In genomic region chr9:119032538-119032937, GRCm38 (mm10) we compare ENCODE assay signal across 10 mouse cellular contexts. TPM values are rescaled to one million over a fixed set of nuclear protein-coding genes. Genes with fewer than 3 reads are reported as not detected.
DNase-seq lines count a peak whose midpoint lies in the region; ATAC-seq and TF ChIP-seq lines count a peak whose summit lies in the region.
"Had no signal": no experiment of that assay in that cellular context is flagged by ENCODE, and none has a peak within 500 bp of the region (broad histone marks: within the 10 kb centered on the region; RNA-seq: fewer than 3 reads in every experiment).

No protein-coding gene starts in this region.

- no peak for ATAC-seq in hindbrain, embryonic 15.5 days (ENCODE audit: low FRiP score, low read depth)
- ATAC-seq in hindbrain, embryonic 11.5 days (ENCODE audit: low FRiP score), result no peak
- no peak for ATAC-seq in embryonic facial prominence, embryonic 13.5 days (ENCODE audit: insufficient number of reproducible peaks, insufficient read depth, low FRiP score, low TSS enrichment, low read depth)
- peak; percentile 22 for ATAC-seq in limb, embryonic 13.5 days (ENCODE audit: low FRiP score, low read depth)
- no peak for ATAC-seq in intestine, postnatal 0 days
- ATAC-seq: activated CD4-positive, CD25-positive, alpha-beta regulatory T cell, adult 4 months; inflammation-experienced regulatory T-cells, adult 6 months had no signal

- H3K27ac ChIP-seq in hindbrain, embryonic 15.5 days (replicated peaks), result peak overlapping the region; percentile 3; the same call in 1 of the 2 replicates
- no peak overlapping the region for H3K27ac ChIP-seq in hindbrain, embryonic 11.5 days (ENCODE audit: low read depth, low read length)
- H3K27ac ChIP-seq in embryonic facial prominence, embryonic 13.5 days, result peak overlapping the region; percentile 74
- H3K27ac ChIP-seq in limb, embryonic 13.5 days, result peak overlapping the region; percentile 90
- no peak overlapping the region for H3K27ac ChIP-seq in intestine, postnatal 0 days (ENCODE audit: low read depth, low read length)
- H3K27ac ChIP-seq: liver, embryonic 13.5 days had no signal

- H3K4me1 ChIP-seq in hindbrain, embryonic 15.5 days (replicated peaks), result peaks cover 41% of the 10 kb centered on the region
- H3K4me1 ChIP-seq in hindbrain, embryonic 11.5 days (replicated peaks; ENCODE audit: control insufficient read depth, insufficient read depth, low read length), result 0 out of 2 replicates have a peak, but pooled peaks cover 7% of the 10 kb centered on the region
- H3K4me1 ChIP-seq in embryonic facial prominence, embryonic 13.5 days, result peaks cover 59% of the 10 kb centered on the region
- H3K4me1 ChIP-seq in limb, embryonic 13.5 days, result peaks cover 65% of the 10 kb centered on the region
- H3K4me1 ChIP-seq in intestine, postnatal 0 days (replicated peaks; ENCODE audit: control insufficient read depth, insufficient read depth, low read length), result no peaks in the 10 kb centered on the region
- H3K4me1 ChIP-seq: liver, embryonic 13.5 days had no signal

- no peak for DNase-seq in hindbrain, embryonic 11.5 days (ENCODE audit: low spot score)
- peak; percentile 39 for DNase-seq in brain, embryonic 14.5 days (ENCODE audit: low read depth)
- no peak for DNase-seq in ovary, adult 18-20 months (ENCODE audit: low spot score)
- DNase-seq: liver, embryonic 13.5 days had no signal

- TF ChIP-seq POLR2A in brain, embryonic 14.5 days (IDR thresholded peaks at IDR 0.05; ENCODE audit: borderline replicate concordance, extremely low read depth, insufficient read depth, insufficient read length, poor library complexity, severe bottlenecking), result no peak

- peaks cover 3% of the 10 kb centered on the region; the same call in 1 of the 2 replicates for H3K36me3 ChIP-seq in hindbrain, embryonic 15.5 days
- no peaks in the 10 kb centered on the region for H3K36me3 ChIP-seq in hindbrain, embryonic 11.5 days (ENCODE audit: control insufficient read depth, insufficient read depth, low read length)
- H3K36me3 ChIP-seq in embryonic facial prominence, embryonic 13.5 days, result peaks cover 60% of the 10 kb centered on the region
- peaks cover 55% of the 10 kb centered on the region for H3K36me3 ChIP-seq in limb, embryonic 13.5 days
- H3K36me3 ChIP-seq in intestine, postnatal 0 days (ENCODE audit: control insufficient read depth, insufficient read depth), result peaks cover 72% of the 10 kb centered on the region

- no peaks in the 10 kb centered on the region for H3K27me3 ChIP-seq in hindbrain, embryonic 15.5 days
- H3K27me3 ChIP-seq in hindbrain, embryonic 11.5 days (ENCODE audit: control insufficient read depth, insufficient read depth, low read length), result no peaks in the 10 kb centered on the region
- no peaks in the 10 kb centered on the region for H3K27me3 ChIP-seq in embryonic facial prominence, embryonic 13.5 days
- H3K27me3 ChIP-seq in limb, embryonic 13.5 days, result no peaks in the 10 kb centered on the region
- no peaks in the 10 kb centered on the region for H3K27me3 ChIP-seq in intestine, postnatal 0 days (replicated peaks; ENCODE audit: control insufficient read depth, insufficient read depth, low read length)
- H3K27me3 ChIP-seq: liver, embryonic 13.5 days had no signal

- WGBS in hindbrain, embryonic 15.5 days, result 36% methylated on average over 9 of the region's 9 CpGs
- 47% methylated on average over 9 of the region's 9 CpGs for WGBS in hindbrain, embryonic 11.5 days
- 46% methylated on average over 9 of the region's 9 CpGs for WGBS in embryonic facial prominence, embryonic 13.5 days
- 25% methylated on average over 9 of the region's 9 CpGs for WGBS in limb, embryonic 13.5 days
- 79% methylated on average over 9 of the region's 9 CpGs for WGBS in intestine, postnatal 0 days

- H3K4me2 ChIP-seq in hindbrain, embryonic 15.5 days, result no peak overlapping the region
- no peak overlapping the region for H3K4me2 ChIP-seq in hindbrain, embryonic 11.5 days (replicated peaks; ENCODE audit: low read depth, low read length)
- H3K4me2 ChIP-seq in embryonic facial prominence, embryonic 13.5 days, result no peak overlapping the region
- H3K4me2 ChIP-seq in limb, embryonic 13.5 days (replicated peaks), result peak overlapping the region; percentile 28
- no peak overlapping the region for H3K4me2 ChIP-seq in intestine, postnatal 0 days (replicated peaks; ENCODE audit: low read depth)
- H3K4me2 ChIP-seq: liver, embryonic 13.5 days had no signal

- no peaks in the 10 kb centered on the region for H3K9me3 ChIP-seq in hindbrain, embryonic 15.5 days
- no peaks in the 10 kb centered on the region for H3K9me3 ChIP-seq in hindbrain, embryonic 11.5 days (ENCODE audit: control insufficient read depth, low read length)
- H3K9me3 ChIP-seq in embryonic facial prominence, embryonic 13.5 days, result no peaks in the 10 kb centered on the region
- H3K9me3 ChIP-seq in limb, embryonic 13.5 days, result no peaks in the 10 kb centered on the region
- no peaks in the 10 kb centered on the region for H3K9me3 ChIP-seq in intestine, postnatal 0 days (ENCODE audit: control insufficient read depth)
- H3K9me3 ChIP-seq: liver, embryonic 13.5 days had no signal

- H3K4me3 ChIP-seq in hindbrain, embryonic 15.5 days, result no peak overlapping the region
- no peak overlapping the region for H3K4me3 ChIP-seq in hindbrain, embryonic 11.5 days (ENCODE audit: low read depth, low read length)
- H3K4me3 ChIP-seq in embryonic facial prominence, embryonic 13.5 days, result no peak overlapping the region
- H3K4me3 ChIP-seq in limb, embryonic 13.5 days, result no peak overlapping the region
- H3K4me3 ChIP-seq in intestine, postnatal 0 days (ENCODE audit: low read depth, low read length), result no peak overlapping the region
- H3K4me3 ChIP-seq: liver, embryonic 13.5 days had no signal

- no peak for TF ChIP-seq CTCF in brain, embryonic 14.5 days (IDR thresholded peaks at IDR 0.05; ENCODE audit: borderline replicate concordance, extremely low read depth, insufficient read depth, insufficient read length)
- TF ChIP-seq CTCF in intestine, postnatal 0 days (IDR thresholded peaks at IDR 0.05; ENCODE audit: low read depth), result no peak

- no peak overlapping the region for H3K9ac ChIP-seq in hindbrain, embryonic 15.5 days
- no peak overlapping the region for H3K9ac ChIP-seq in hindbrain, embryonic 11.5 days (ENCODE audit: low read depth, low read length)
- H3K9ac ChIP-seq in embryonic facial prominence, embryonic 13.5 days, result peak overlapping the region; percentile 44
- peak overlapping the region; percentile 50 for H3K9ac ChIP-seq in limb, embryonic 13.5 days
- no peak overlapping the region for H3K9ac ChIP-seq in intestine, postnatal 0 days (ENCODE audit: low read depth, low read length)
- H3K9ac ChIP-seq: liver, embryonic 13.5 days had no signal

RNA-seq across cellular contexts. Expression of gene Vill, which starts 20.0 kb away (rescaled TPM):
- polyA plus RNA-seq in hindbrain, embryonic 15.5 days (2015; fragmentation: Nextera tagmentation; extraction: Ambion mirVana), result 3.3 and 3.6 TPM in 2 replicates
- 7.5 and 8.8 TPM in 2 replicates for polyA plus RNA-seq in hindbrain, embryonic 11.5 days (2014; fragmentation: Nextera tagmentation; extraction: Ambion mirVana)
- 5.0 and 6.5 TPM in 2 replicates for polyA plus RNA-seq in brain, embryonic 14.5 days (2012; rRNA removed)
- polyA plus RNA-seq in embryonic facial prominence, embryonic 13.5 days (2015; fragmentation: Nextera tagmentation; extraction: Ambion mirVana), result 21.4 and 25.5 TPM in 2 replicates
- 31.6 and 35.2 TPM in 2 replicates for polyA plus RNA-seq in limb, embryonic 13.5 days (2015; fragmentation: Nextera tagmentation; extraction: Ambion mirVana)
- polyA plus RNA-seq in intestine, postnatal 0 days (2015; fragmentation: Nextera tagmentation; extraction: Ambion mirVana), result 3.6 and 5.1 TPM in 2 replicates

Comparison
In these comparisons a context has a peak if more than half of its experiments do, and no peak if none do; other contexts are left out.
1. H3K27ac ChIP-seq: peak in hindbrain, embryonic 15.5 days (single experiment), embryonic facial prominence, embryonic 13.5 days (single experiment) and limb, embryonic 13.5 days (single experiment); none in hindbrain, embryonic 11.5 days (single experiment) and intestine, postnatal 0 days (single experiment).
2. H3K9ac ChIP-seq: peak in embryonic facial prominence, embryonic 13.5 days (single experiment) and limb, embryonic 13.5 days (single experiment); none in hindbrain, embryonic 15.5 days (single experiment), hindbrain, embryonic 11.5 days (single experiment) and intestine, postnatal 0 days (single experiment).